In the genomic region with DNA sequence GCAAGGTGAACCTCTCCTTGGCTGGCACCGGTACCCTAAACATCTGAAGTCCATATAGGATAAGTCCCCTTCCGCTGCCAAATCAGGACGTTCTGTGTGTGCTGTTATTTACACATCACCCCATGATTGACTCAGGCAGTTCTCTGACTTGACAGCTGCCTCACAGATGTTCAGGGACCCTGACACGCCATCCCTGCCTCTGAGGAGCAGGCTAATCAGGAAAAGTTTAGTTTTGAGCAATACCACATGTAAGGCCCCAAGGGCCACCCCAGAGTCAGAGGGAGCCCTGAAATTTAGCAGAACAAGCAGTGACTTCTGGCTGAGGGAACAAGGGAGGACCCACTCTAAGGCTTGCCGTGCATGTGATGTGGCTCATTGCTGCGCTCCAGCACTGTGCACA, we compare ENCODE assay signal across 35 mouse cellular contexts. TPM values are rescaled to one million over a fixed set of nuclear protein-coding genes. Genes with fewer than 3 reads are reported as not detected.
DNase-seq lines count a peak whose midpoint lies in the region; ATAC-seq lines count a peak whose summit lies in the region.
"Had no signal": no experiment of that assay in that cellular context is flagged by ENCODE, and none has a peak within 500 bp of the region (broad histone marks: within the 10 kb centered on the region; RNA-seq: fewer than 3 reads in every experiment).

No protein-coding gene starts in this region.

- no peak overlapping the region for H3K27ac ChIP-seq in heart, embryonic 12.5 days (ENCODE audit: poor library complexity, severe bottlenecking)
- no peak overlapping the region for H3K27ac ChIP-seq in embryonic facial prominence, embryonic 11.5 days (replicated peaks; ENCODE audit: low read depth, low read length)
- H3K27ac ChIP-seq in embryonic facial prominence, embryonic 14.5 days (replicated peaks; ENCODE audit: low read depth, low read length) = no peak overlapping the region
- H3K27ac ChIP-seq: gastrocnemius, adult 2 months; heart, embryonic 13.5 days; hindbrain, embryonic 10.5 days; hindbrain, embryonic 14.5 days; hindbrain, postnatal 0 days had no signal

- no peaks in the 10 kb centered on the region for H3K27me3 ChIP-seq in heart, embryonic 12.5 days (replicated peaks)
- H3K27me3 ChIP-seq in embryonic facial prominence, embryonic 11.5 days (ENCODE audit: control insufficient read depth, insufficient read depth, low read length) = no peaks in the 10 kb centered on the region
- no peaks in the 10 kb centered on the region for H3K27me3 ChIP-seq in embryonic facial prominence, embryonic 14.5 days (replicated peaks; ENCODE audit: control insufficient read depth, insufficient read depth, low read length)
- H3K27me3 ChIP-seq: heart, embryonic 13.5 days had no signal

- H3K4me2 ChIP-seq in heart, embryonic 12.5 days = no peak overlapping the region
- no peak overlapping the region for H3K4me2 ChIP-seq in embryonic facial prominence, embryonic 11.5 days (ENCODE audit: low read depth, low read length)
- no peak overlapping the region for H3K4me2 ChIP-seq in embryonic facial prominence, embryonic 14.5 days (ENCODE audit: low read depth, low read length)
- H3K4me2 ChIP-seq: heart, embryonic 13.5 days; hindbrain, embryonic 14.5 days had no signal

- no peak overlapping the region for H3K9ac ChIP-seq in heart, embryonic 12.5 days
- H3K9ac ChIP-seq in embryonic facial prominence, embryonic 11.5 days (replicated peaks; ENCODE audit: low read length) = no peak overlapping the region
- H3K9ac ChIP-seq in embryonic facial prominence, embryonic 14.5 days (ENCODE audit: low read depth, low read length) = no peak overlapping the region
- H3K9ac ChIP-seq: forebrain, postnatal 0 days; heart, embryonic 13.5 days; hindbrain, embryonic 14.5 days had no signal

- ATAC-seq in heart, embryonic 12.5 days (ENCODE audit: insufficient number of reproducible peaks, low FRiP score) = no peak
- no peak for ATAC-seq in embryonic facial prominence, embryonic 11.5 days (replicated peaks; ENCODE audit: insufficient number of reproducible peaks, low FRiP score, low TSS enrichment, low read depth)
- peak; percentile 44; the same call in 1 of the 2 replicates for ATAC-seq in embryonic facial prominence, embryonic 14.5 days (ENCODE audit: low read depth)
- ATAC-seq in erythroid progenitor cell, adult 5-6 weeks (replicated peaks; ENCODE audit: low FRiP score, poor library complexity, severe bottlenecking) = no peak
- ATAC-seq: forebrain, embryonic 14.5 days; hindbrain, postnatal 0 days; inflammation-experienced regulatory T-cells, adult 6 months; intestine, embryonic 16.5 days had no signal

- 80% methylated on average over 6 of the region's 6 CpGs for WGBS in heart, embryonic 12.5 days
- WGBS in embryonic facial prominence, embryonic 11.5 days = 52% methylated on average over 6 of the region's 6 CpGs
- WGBS in embryonic facial prominence, embryonic 14.5 days = 45% methylated on average over 6 of the region's 6 CpGs

- H3K36me3 ChIP-seq in heart, embryonic 12.5 days = no peaks in the 10 kb centered on the region
- H3K36me3 ChIP-seq in embryonic facial prominence, embryonic 11.5 days (replicated peaks; ENCODE audit: control insufficient read depth, insufficient read depth, low read depth, low read length) = no peaks in the 10 kb centered on the region
- no peaks in the 10 kb centered on the region for H3K36me3 ChIP-seq in embryonic facial prominence, embryonic 14.5 days (ENCODE audit: control insufficient read depth, insufficient read depth, low read length)
- H3K36me3 ChIP-seq: G1E; heart, embryonic 13.5 days; hindbrain, embryonic 10.5 days had no signal

- H3K9me3 ChIP-seq in heart, embryonic 12.5 days (replicated peaks) = peaks cover 5% of the 10 kb centered on the region; the same call in 1 of the 2 replicates
- no peaks in the 10 kb centered on the region for H3K9me3 ChIP-seq in embryonic facial prominence, embryonic 11.5 days (replicated peaks; ENCODE audit: control insufficient read depth, low read length)
- H3K9me3 ChIP-seq in embryonic facial prominence, embryonic 14.5 days (ENCODE audit: control insufficient read depth, low read length) = 0 out of 2 replicates have a peak, but pooled peaks cover 9% of the 10 kb centered on the region
- H3K9me3 ChIP-seq: G1E; hindbrain, embryonic 10.5 days had no signal

- intact Hi-C loops in heart, postnatal 10 days (cut with DNase I) = no loop called here

- H3K4me1 ChIP-seq in heart, embryonic 12.5 days (replicated peaks) = no peaks in the 10 kb centered on the region
- H3K4me1 ChIP-seq in embryonic facial prominence, embryonic 11.5 days (ENCODE audit: control insufficient read depth, insufficient read depth, low read length) = no peaks in the 10 kb centered on the region; the same call in 1 of the 2 replicates
- peaks cover 14% of the 10 kb centered on the region; the same call in 1 of the 2 replicates for H3K4me1 ChIP-seq in embryonic facial prominence, embryonic 14.5 days (ENCODE audit: control insufficient read depth, insufficient read depth, low read length)
- H3K4me1 ChIP-seq: heart, embryonic 13.5 days had no signal

- H3K4me3 ChIP-seq in heart, embryonic 12.5 days = no peak overlapping the region
- H3K4me3 ChIP-seq in embryonic facial prominence, embryonic 11.5 days (ENCODE audit: low read depth, low read length) = no peak overlapping the region
- H3K4me3 ChIP-seq in embryonic facial prominence, embryonic 14.5 days (ENCODE audit: low read depth, low read length) = no peak overlapping the region
- H3K4me3 ChIP-seq: gastrocnemius, adult 2 months; heart, embryonic 13.5 days; hindbrain, embryonic 10.5 days had no signal

- peak; percentile 9 to 11 for DNase-seq in heart, postnatal 10 days
- DNase-seq in NIH3T3 (ENCODE audit: low read depth) = peak; percentile 29
- peak; percentile 72 for DNase-seq in embryonic facial prominence, embryonic 11.5 days (ENCODE audit: low spot score)
- DNase-seq in embryonic facial prominence, embryonic 14.5 days (ENCODE audit: low spot score) = peak; percentile 61
- DNase-seq in ovary, adult 18-20 months (ENCODE audit: low spot score) = no peak
- DNase-seq: adrenal gland, adult 2 months; adrenal gland, postnatal 14 days; B cell, adult 2 months; cerebellum, adult 11-12 months; cerebellum, adult 8-10 months; cerebellum, postnatal 10 days; cerebellum, postnatal 36 days; forebrain, postnatal 0 days; gastrocnemius, adult 2 months; gastrocnemius, postnatal 14 days; heart, postnatal 36 days; kidney, adult 18-20 months had no signal

RNA-seq across cellular contexts. Expression of gene Gm45213, which starts 51.1 kb away (rescaled TPM):
- not detected for total RNA-seq in heart, postnatal 10 days (2021)
- not detected in 2 replicates for polyA plus RNA-seq in heart, embryonic 12.5 days (2016; fragmentation: Nextera tagmentation; extraction: Ambion mirVana)
- polyA plus RNA-seq in embryonic facial prominence, embryonic 11.5 days (2014; fragmentation: Nextera tagmentation; extraction: Ambion mirVana) = not detected in 2 replicates
- polyA plus RNA-seq in embryonic facial prominence, embryonic 14.5 days (2014; fragmentation: Nextera tagmentation; extraction: Ambion mirVana) = not detected in 2 replicates
- not detected in 2 replicates for total RNA-seq in erythroid progenitor cell, adult 5-6 weeks (2015; ENCODE audit: low replicate concordance)
- total RNA-seq in erythroid progenitor cell, adult 5-6 weeks (2017; ENCODE audit: low replicate concordance) = not detected in 2 replicates
- total RNA-seq: adrenal gland, adult 2 months; adrenal gland, postnatal 14 days; adrenal gland, postnatal 4 days; CH12.LX; forebrain, postnatal 0 days; G1E; gastrocnemius, adult 2 months; gastrocnemius, postnatal 14 days; gastrocnemius, postnatal 4 days; heart, adult 18-20 months; heart, postnatal 36 days; hindbrain, postnatal 0 days had no signal
- polyA plus RNA-seq: adrenal gland, adult 2 months; cortical plate, adult 2 months; forebrain, embryonic 11.5 days; forebrain, embryonic 14.5 days; forebrain, postnatal 0 days; frontal cortex, adult 2 months; G1E; heart, embryonic 13.5 days; heart, embryonic 16.5 days; hindbrain, embryonic 10.5 days; hindbrain, embryonic 14.5 days; hindbrain, postnatal 0 days; inflammation-experienced regulatory T-cells, adult 6 months; intestine, embryonic 16.5 days had no signal
